Mouse (Mus musculus) E14TG2a.4 (cell line): ENCODE data around the gene Rpain.

Experiments
- H3K27me3 ChIP-seq: 2 replicates; pipeline ENCODE4 v1.6.1; 2014; ENCODE audit warnings: low read length, control low read depth; ENCODE audit not compliant: insufficient read depth
- H3K36me3 ChIP-seq: 2 replicates; pipeline ENCODE4 v1.6.1; 2014; ENCODE audit warnings: low read length, control low read depth; ENCODE audit not compliant: insufficient read depth
- H3K4me1 ChIP-seq: replicated peaks from 2 replicates; pipeline ENCODE4 v1.6.1; 2014; ENCODE audit warnings: low read depth, low read length, control low read depth
- H3K4me3 ChIP-seq: replicated peaks from 2 replicates; pipeline ENCODE4 v1.5.1; 2014; ENCODE audit warnings: mild to moderate bottlenecking, low read length
- H3K9me3 ChIP-seq: 2 replicates; pipeline ENCODE4 v1.6.1; 2014; ENCODE audit warnings: low read length, control low read depth
- CTCF ChIP-seq: conservative IDR thresholded peaks from 2 replicates; pipeline ENCODE4 v1.5.1; 2014; ENCODE audit warnings: low read length
- NANOG ChIP-seq: IDR thresholded peaks from 2 replicates; pipeline ENCODE4 v1.6.1; 2014; ENCODE audit warnings: borderline replicate concordance, low read length, mixed read lengths
- POU5F1 ChIP-seq: IDR thresholded peaks from 2 replicates; pipeline ENCODE4 v1.6.1; 2014; ENCODE audit warnings: low read length, borderline replicate concordance

The Rpain gene

DNA sequence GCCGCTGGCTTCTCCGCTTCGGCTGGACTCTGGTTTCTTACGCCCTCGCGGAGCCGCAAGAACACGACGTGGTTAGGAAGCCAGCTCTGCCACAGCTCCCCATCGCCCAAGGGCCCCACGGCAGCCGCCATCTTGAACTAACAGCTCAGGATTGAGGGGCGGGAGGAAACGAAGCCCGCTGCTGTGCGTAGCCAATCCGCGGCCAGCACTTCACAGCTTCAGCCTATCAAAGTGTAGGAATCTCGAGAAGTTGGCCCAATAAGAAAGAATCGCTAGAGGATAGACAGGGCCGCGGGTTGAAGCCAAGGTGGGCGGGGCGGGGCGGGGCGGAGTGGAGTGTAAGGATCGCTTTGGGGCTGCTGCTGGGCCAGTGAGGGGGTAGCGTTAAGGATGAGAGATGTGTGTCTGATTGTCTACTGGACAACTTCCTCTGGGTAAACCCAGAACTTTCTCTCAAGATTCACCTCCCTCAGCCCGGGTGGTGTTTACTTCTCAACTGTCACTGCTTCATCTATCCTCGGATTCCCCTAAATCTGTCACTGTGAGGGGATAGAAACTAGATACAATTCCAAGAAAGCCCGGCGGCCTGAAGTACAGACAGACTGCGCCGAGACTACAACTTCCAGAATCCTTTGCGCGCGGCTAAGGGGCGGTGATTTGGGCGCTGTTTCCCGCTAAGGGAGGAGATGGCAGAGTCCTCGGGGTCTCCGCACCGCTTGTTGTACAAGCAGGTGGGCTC lies at the start of gene Rpain, which contains the start of gene Nup88:
Gene Rpain (plus strand): TSS at position 393 of the 739 bp plus-strand sequence.
Gene Nup88 (minus strand): TSS at position 153 of the 739 bp plus-strand sequence.
- no peak for TF ChIP-seq POU5F1
- TF ChIP-seq NANOG = no peak
- no peak for TF ChIP-seq CTCF
- H3K9me3 ChIP-seq = no peaks in the 10 kb centered on the region
- H3K27me3 ChIP-seq = no peaks in the 10 kb centered on the region
- peaks cover 61% of the 10 kb centered on the region for H3K36me3 ChIP-seq
- H3K4me3 ChIP-seq = peak within 1 kb of the TSS; percentile 97
- H3K4me1 ChIP-seq = peaks cover 40% of the 10 kb centered on the region

DNA sequence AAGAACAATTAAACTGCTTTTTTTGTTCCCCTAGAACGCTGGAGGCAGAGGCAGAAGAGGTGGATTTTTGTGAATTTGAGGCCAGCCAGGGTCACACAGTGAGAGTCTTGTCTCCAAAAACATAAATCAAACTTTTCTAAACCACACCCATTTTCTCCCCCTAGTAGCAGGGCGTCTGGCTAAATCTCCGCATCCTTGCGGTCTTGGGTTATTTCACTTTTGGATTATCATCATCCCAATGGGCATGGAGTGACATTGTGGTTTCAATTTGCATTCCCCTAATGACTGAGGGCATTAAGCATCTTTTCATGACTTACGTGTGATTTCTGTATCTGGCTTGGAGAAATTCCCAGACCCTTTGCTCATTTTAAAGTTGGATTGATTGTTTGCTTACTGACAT lies 38.6 kb upstream of the Rpain start:
- no peak for TF ChIP-seq CTCF
- no peak for TF ChIP-seq NANOG
- TF ChIP-seq POU5F1 = no peak
- Histone ChIP-seq H3K4me3 (no peak overlapping the region), H3K36me3 (peaks cover 67% of the 10 kb centered on the region), H3K9me3 (no peaks in the 10 kb centered on the region), H3K4me1 (peaks cover 11% of the 10 kb centered on the region; the same call in 1 of the 2 replicates), H3K27me3 (no peaks in the 10 kb centered on the region)

DNA sequence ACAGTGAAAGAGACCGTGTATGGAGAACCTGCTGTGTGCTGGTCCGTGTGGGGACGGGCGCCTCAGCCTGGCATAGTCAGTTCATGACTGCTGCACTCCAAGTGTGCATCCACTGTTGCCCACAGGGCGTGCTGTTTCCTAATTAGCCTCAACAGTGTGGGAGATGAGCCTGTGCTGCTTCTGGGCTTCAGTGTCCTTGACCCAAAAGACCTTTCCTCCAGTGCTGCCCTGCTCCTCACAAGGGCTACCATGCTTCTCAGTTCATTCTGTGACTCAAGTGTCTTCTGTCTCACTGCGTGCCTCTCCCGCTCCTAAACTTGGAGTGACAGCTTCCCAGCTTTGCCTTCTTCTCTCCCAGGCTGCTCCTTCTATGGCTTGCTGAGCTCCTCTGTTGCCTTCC lies 34.7 kb upstream of the Rpain start:
- TF ChIP-seq NANOG = no peak
- no peak for TF ChIP-seq POU5F1
- peak; percentile 21; the same call in 1 of the 2 replicates for TF ChIP-seq CTCF
- peaks cover 14% of the 10 kb centered on the region; the same call in 1 of the 2 replicates for H3K4me1 ChIP-seq

DNA sequence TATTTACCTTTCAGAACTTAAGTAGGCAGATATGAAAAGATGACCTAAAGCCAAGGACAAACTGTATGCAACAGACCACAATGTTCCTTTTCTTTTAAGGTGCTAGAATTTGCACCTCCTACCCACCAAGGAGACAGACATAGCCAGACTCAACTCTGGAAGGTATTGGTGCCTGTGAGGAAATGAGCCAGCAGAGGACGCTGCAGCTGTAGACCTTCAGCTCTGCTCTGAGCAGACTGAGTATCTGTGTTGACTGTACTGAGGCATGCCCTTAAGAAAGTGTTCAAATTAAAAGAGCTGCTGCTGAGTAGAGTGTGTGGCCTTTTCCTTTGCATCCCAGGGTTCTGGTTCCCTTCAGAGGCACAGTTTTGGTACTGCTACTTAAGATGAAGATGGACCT lies 27.4 kb upstream of the Rpain start:
- Histone ChIP-seq H3K4me1 (0 out of 2 replicates have a peak, but pooled peaks cover 3% of the 10 kb centered on the region), H3K9me3 (no peaks in the 10 kb centered on the region), H3K27me3 (no peaks in the 10 kb centered on the region), H3K4me3 (no peak overlapping the region), H3K36me3 (peaks cover 97% of the 10 kb centered on the region)
- no peak for TF ChIP-seq NANOG
- no peak; the same call in 1 of the 2 replicates for TF ChIP-seq CTCF
- TF ChIP-seq POU5F1 = no peak

More for the DNA sequence above, 34.7 kb upstream of the Rpain start:
- H3K9me3 ChIP-seq = no peaks in the 10 kb centered on the region
- H3K4me3 ChIP-seq = no peak overlapping the region
- no peaks in the 10 kb centered on the region for H3K27me3 ChIP-seq
- H3K36me3 ChIP-seq = peaks cover 80% of the 10 kb centered on the region

DNA sequence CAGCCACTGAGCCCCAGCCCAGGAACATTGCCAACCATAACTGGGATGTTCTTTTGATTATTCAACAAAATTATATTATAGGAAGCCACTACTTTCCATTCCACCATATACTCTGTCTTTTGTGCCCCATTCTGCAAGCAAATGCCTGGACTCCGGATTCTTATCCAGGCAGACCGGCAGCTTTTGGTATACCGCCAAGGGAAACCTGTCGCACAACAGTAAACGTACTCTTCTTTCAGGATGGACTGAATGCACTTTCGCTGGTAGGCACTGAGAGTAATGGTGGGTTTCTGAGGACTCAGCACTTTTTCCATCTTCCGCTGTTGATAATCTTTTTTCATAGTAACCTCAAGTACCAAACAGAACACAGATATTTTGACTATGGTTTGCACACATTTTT lies 26.4 kb upstream of the Rpain start:
- no peaks in the 10 kb centered on the region for H3K27me3 ChIP-seq
- no peak overlapping the region for H3K4me3 ChIP-seq
- H3K36me3 ChIP-seq = peaks cover 97% of the 10 kb centered on the region
- no peaks in the 10 kb centered on the region for H3K9me3 ChIP-seq
- TF ChIP-seq POU5F1 (no peak), NANOG (no peak), CTCF (no peak)
- H3K4me1 ChIP-seq = 0 out of 2 replicates have a peak, but pooled peaks cover 3% of the 10 kb centered on the region

DNA sequence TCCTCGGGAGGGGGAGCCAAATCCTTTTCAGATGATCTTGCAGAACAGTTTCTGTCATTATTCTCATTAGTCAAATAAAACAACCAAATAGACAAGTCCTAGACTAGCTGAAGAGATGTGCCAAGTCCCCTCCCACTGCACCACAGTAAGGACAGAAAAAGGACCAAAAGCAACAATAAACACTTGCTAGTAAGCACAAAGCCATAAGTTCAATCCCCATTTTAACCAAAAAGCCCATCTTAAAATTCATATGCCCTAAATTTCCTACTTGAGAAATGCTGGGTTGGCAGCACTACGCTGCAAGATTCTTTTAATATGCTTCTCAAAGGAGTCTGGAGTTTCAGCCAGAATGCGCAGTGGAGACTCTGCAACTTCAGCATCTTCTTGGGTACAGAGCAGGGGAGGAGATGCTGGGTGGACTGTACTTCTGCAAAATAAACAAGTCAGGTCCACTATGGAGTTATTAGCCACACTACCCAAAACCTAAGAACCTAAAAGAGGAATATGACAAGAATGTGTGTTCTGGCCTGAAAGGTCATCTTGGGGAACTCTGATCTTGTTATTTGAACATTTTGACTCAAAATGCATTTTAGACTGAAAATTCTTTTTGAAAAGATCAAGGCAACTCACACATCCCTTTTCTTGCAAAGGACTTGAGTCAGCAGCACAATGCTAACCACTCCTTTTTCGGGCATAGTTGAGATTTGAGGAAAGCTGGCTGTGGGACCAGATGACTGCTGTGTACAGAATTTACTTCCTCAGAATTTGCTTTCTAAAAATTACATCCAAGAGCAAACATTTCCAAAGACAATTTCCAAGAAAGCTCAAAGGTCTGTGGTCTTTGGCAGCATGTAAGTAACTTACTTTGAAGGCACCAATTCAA lies 24.8 kb upstream of the Rpain start:
- H3K27me3 ChIP-seq = no peaks in the 10 kb centered on the region
- peaks cover 97% of the 10 kb centered on the region for H3K36me3 ChIP-seq
- no peak overlapping the region for H3K4me3 ChIP-seq
- TF ChIP-seq POU5F1 (no peak), NANOG (no peak), CTCF (no peak)
- no peaks in the 10 kb centered on the region for H3K9me3 ChIP-seq
- no peaks in the 10 kb centered on the region for H3K4me1 ChIP-seq

DNA sequence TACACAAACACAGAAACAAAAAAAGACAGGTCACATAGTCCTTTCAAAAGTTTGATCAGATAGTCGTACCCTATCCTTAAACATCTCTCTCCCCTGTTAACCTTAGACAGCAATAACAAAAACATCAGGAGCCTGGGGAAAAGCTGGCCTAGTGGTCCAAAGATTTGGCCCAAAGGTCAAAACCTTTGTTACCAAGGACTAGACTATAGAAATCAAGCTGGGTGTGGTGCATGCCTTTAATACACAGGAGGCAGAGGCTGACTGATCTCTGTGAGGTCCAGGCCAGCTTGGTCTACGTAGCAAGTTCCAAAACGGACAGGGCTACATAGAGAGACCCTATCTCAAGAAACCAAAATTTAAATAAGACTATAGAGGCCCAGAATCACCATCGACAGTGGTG lies 15.3 kb upstream of the Rpain start:
- no peaks in the 10 kb centered on the region for H3K9me3 ChIP-seq
- no peak overlapping the region for H3K4me3 ChIP-seq
- peaks cover 99% of the 10 kb centered on the region for H3K36me3 ChIP-seq
- peaks cover 28% of the 10 kb centered on the region for H3K4me1 ChIP-seq
- no peaks in the 10 kb centered on the region for H3K27me3 ChIP-seq
- TF ChIP-seq NANOG = no peak
- no peak for TF ChIP-seq POU5F1
- TF ChIP-seq CTCF = no peak
